Comparison of ENCODE assay signal across 9 mouse cellular contexts in the genomic region with DNA sequence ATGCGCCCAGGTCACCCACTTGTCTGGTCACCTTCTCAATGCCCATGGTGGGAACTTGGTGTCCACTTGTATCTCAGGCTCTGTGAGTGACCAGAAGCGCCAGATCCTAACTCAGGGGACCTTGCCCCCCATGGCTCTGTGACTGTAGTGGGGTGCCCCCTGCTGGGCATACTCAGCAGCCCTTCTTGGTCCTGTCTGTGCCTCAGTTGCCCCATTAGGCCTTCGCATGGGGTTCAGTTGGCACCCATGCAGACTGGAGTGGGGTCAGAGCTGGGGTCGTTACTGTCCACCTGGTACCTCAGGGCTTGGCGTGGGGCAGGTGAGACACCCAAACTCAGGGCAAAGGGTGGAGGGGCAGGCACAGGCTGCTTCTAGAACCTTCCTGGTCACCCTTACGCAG. TPM values are rescaled to one million over a fixed set of nuclear protein-coding genes. Genes with fewer than 3 reads are reported as not detected.
DNase-seq lines count a peak whose midpoint lies in the region; ATAC-seq and TF ChIP-seq lines count a peak whose summit lies in the region.
"Had no signal": no experiment of that assay in that cellular context is flagged by ENCODE, and none has a peak within 500 bp of the region (broad histone marks: within the 10 kb centered on the region; RNA-seq: fewer than 3 reads in every experiment).

No protein-coding gene starts in this region.

- DNase-seq in CD4-positive, CD25-positive, alpha-beta regulatory T cell, adult 2 months (ENCODE audit: low read depth, low spot score), result peak; percentile 61
- DNase-seq in kidney, postnatal 0 days (ENCODE audit: low spot score), result no peak
- peak; percentile 43 for DNase-seq in embryonic facial prominence, embryonic 10.5 days (ENCODE audit: low spot score)
- DNase-seq in lung, postnatal 4 days, result peak; percentile 61 to 71
- no peak for DNase-seq in ovary, postnatal 10 days (ENCODE audit: low spot score)
- no peak for DNase-seq in urinary bladder, postnatal 4 days (ENCODE audit: low spot score in 2 of 2)
- DNase-seq: layer of hippocampus, postnatal 36 days had no signal

- no peaks in the 10 kb centered on the region; the same call in 1 of the 2 replicates for H3K4me1 ChIP-seq in kidney, postnatal 0 days (replicated peaks; ENCODE audit: insufficient read depth, low read length)
- peaks cover 23% of the 10 kb centered on the region for H3K4me1 ChIP-seq in kidney, embryonic 15.5 days
- peaks cover 42% of the 10 kb centered on the region for H3K4me1 ChIP-seq in embryonic facial prominence, embryonic 10.5 days

- WGBS in kidney, postnatal 0 days, result 91% methylated on average over 6 of the region's 6 CpGs
- WGBS in kidney, embryonic 15.5 days, result 86% methylated on average over 6 of the region's 6 CpGs
- 86% methylated on average over 6 of the region's 6 CpGs for WGBS in embryonic facial prominence, embryonic 10.5 days

- H3K27me3 ChIP-seq in kidney, postnatal 0 days (ENCODE audit: insufficient read depth, low read length), result no peaks in the 10 kb centered on the region
- H3K27me3 ChIP-seq in kidney, embryonic 15.5 days, result no peaks in the 10 kb centered on the region
- H3K27me3 ChIP-seq in embryonic facial prominence, embryonic 10.5 days (replicated peaks; ENCODE audit: low read depth, poor library complexity, severe bottlenecking), result no peaks in the 10 kb centered on the region

- no peak overlapping the region for H3K9ac ChIP-seq in kidney, postnatal 0 days (ENCODE audit: low read depth, low read length)
- H3K9ac ChIP-seq in kidney, embryonic 15.5 days, result no peak overlapping the region

- TF ChIP-seq CTCF in kidney, postnatal 0 days (IDR thresholded peaks at IDR 0.05; ENCODE audit: low read depth), result peak; percentile 75

- H3K4me3 ChIP-seq in kidney, postnatal 0 days (replicated peaks; ENCODE audit: low read depth, low read length), result no peak overlapping the region
- H3K4me3 ChIP-seq in kidney, embryonic 15.5 days (replicated peaks), result no peak overlapping the region
- no peak overlapping the region for H3K4me3 ChIP-seq in embryonic facial prominence, embryonic 10.5 days

- no peaks in the 10 kb centered on the region for H3K9me3 ChIP-seq in kidney, postnatal 0 days (replicated peaks; ENCODE audit: low read length)
- no peaks in the 10 kb centered on the region for H3K9me3 ChIP-seq in kidney, embryonic 15.5 days (replicated peaks)
- H3K9me3 ChIP-seq in embryonic facial prominence, embryonic 10.5 days, result no peaks in the 10 kb centered on the region

- no peak overlapping the region for H3K4me2 ChIP-seq in kidney, postnatal 0 days (ENCODE audit: low read length)
- no peak overlapping the region for H3K4me2 ChIP-seq in kidney, embryonic 15.5 days

- ATAC-seq in CD4-positive, CD25-positive, alpha-beta regulatory T cell, adult 4 months, result no peak
- ATAC-seq in kidney, postnatal 0 days (replicated peaks; ENCODE audit: low FRiP score, low read depth), result no peak
- no peak for ATAC-seq in kidney, embryonic 15.5 days (replicated peaks; ENCODE audit: low FRiP score)

- H3K27ac ChIP-seq in kidney, postnatal 0 days, result no peak overlapping the region
- H3K27ac ChIP-seq in kidney, embryonic 15.5 days, result no peak overlapping the region
- H3K27ac ChIP-seq in embryonic facial prominence, embryonic 10.5 days (replicated peaks), result no peak overlapping the region

- H3K36me3 ChIP-seq in kidney, postnatal 0 days (ENCODE audit: insufficient read depth, low read length), result peaks cover 32% of the 10 kb centered on the region
- peaks cover 50% of the 10 kb centered on the region for H3K36me3 ChIP-seq in kidney, embryonic 15.5 days
- H3K36me3 ChIP-seq in embryonic facial prominence, embryonic 10.5 days (replicated peaks), result peaks cover 48% of the 10 kb centered on the region

RNA-seq across cellular contexts. Expression of gene Wdr18, which starts 6.0 kb away (rescaled TPM):
- 10 to 100 TPM; 65.1 to 77.5 TPM for polyA plus RNA-seq in CD4-positive, CD25-positive, alpha-beta regulatory T cell, adult 4 months (2017; shearing (Covaris generic))
- 78.9 and 81.9 TPM in 2 replicates for polyA plus RNA-seq in kidney, postnatal 0 days (2015; fragmentation: Nextera tagmentation; extraction: Ambion mirVana)
- polyA plus RNA-seq in kidney, embryonic 15.5 days (2015; fragmentation: Nextera tagmentation; extraction: Ambion mirVana), result 115 TPM in 2 replicates
- 166 TPM in 2 replicates for polyA plus RNA-seq in embryonic facial prominence, embryonic 10.5 days (2016; fragmentation: Nextera tagmentation; extraction: Ambion mirVana)

RNA-seq across cellular contexts. Expression of gene Grin3b, which starts 16.6 kb away (rescaled TPM):
- under 1 TPM in 1 of 2 experiments, not detected in 1; 0.58 TPM for polyA plus RNA-seq in CD4-positive, CD25-positive, alpha-beta regulatory T cell, adult 4 months (2017; shearing (Covaris generic))
- polyA plus RNA-seq in kidney, postnatal 0 days (2015; fragmentation: Nextera tagmentation; extraction: Ambion mirVana), result 0.17 and 0.20 TPM in 2 replicates
- 0.31 and 0.39 TPM in 2 replicates for polyA plus RNA-seq in kidney, embryonic 15.5 days (2015; fragmentation: Nextera tagmentation; extraction: Ambion mirVana)
- polyA plus RNA-seq in embryonic facial prominence, embryonic 10.5 days (2016; fragmentation: Nextera tagmentation; extraction: Ambion mirVana), result 0.13 and 0.44 TPM in 2 replicates

RNA-seq across cellular contexts. Expression of gene Arid3a, which starts 27.1 kb away (rescaled TPM):
- 1 to 10 TPM; 2.7 to 3.3 TPM for polyA plus RNA-seq in CD4-positive, CD25-positive, alpha-beta regulatory T cell, adult 4 months (2017; shearing (Covaris generic))
- polyA plus RNA-seq in kidney, postnatal 0 days (2015; fragmentation: Nextera tagmentation; extraction: Ambion mirVana), result 4.1 and 4.5 TPM in 2 replicates
- polyA plus RNA-seq in kidney, embryonic 15.5 days (2015; fragmentation: Nextera tagmentation; extraction: Ambion mirVana), result 7.3 and 7.4 TPM in 2 replicates
- 15.7 and 18.0 TPM in 2 replicates for polyA plus RNA-seq in embryonic facial prominence, embryonic 10.5 days (2016; fragmentation: Nextera tagmentation; extraction: Ambion mirVana)

RNA-seq across cellular contexts. Expression of gene Tmem259, which starts 30.2 kb away (rescaled TPM):
- 1 to 10 TPM; 1.2 to 2.5 TPM for polyA plus RNA-seq in CD4-positive, CD25-positive, alpha-beta regulatory T cell, adult 4 months (2017; shearing (Covaris generic))
- polyA plus RNA-seq in kidney, postnatal 0 days (2015; fragmentation: Nextera tagmentation; extraction: Ambion mirVana), result 23.7 and 26.6 TPM in 2 replicates
- 15.7 and 17.5 TPM in 2 replicates for polyA plus RNA-seq in kidney, embryonic 15.5 days (2015; fragmentation: Nextera tagmentation; extraction: Ambion mirVana)
- polyA plus RNA-seq in embryonic facial prominence, embryonic 10.5 days (2016; fragmentation: Nextera tagmentation; extraction: Ambion mirVana), result 12.3 and 12.4 TPM in 2 replicates

RNA-seq across cellular contexts. Expression of gene R3hdm4, which starts 32.9 kb away (rescaled TPM):
- 100 to 1,000 TPM in 1 of 2 experiments, 10 to 100 TPM in 1; 93.5 to 104 TPM for polyA plus RNA-seq in CD4-positive, CD25-positive, alpha-beta regulatory T cell, adult 4 months (2017; shearing (Covaris generic))
- 120 and 137 TPM in 2 replicates for polyA plus RNA-seq in kidney, postnatal 0 days (2015; fragmentation: Nextera tagmentation; extraction: Ambion mirVana)
- polyA plus RNA-seq in kidney, embryonic 15.5 days (2015; fragmentation: Nextera tagmentation; extraction: Ambion mirVana), result 142 and 155 TPM in 2 replicates
- polyA plus RNA-seq in embryonic facial prominence, embryonic 10.5 days (2016; fragmentation: Nextera tagmentation; extraction: Ambion mirVana), result 125 and 136 TPM in 2 replicates

Comparison
In these comparisons a context has a peak if more than half of its experiments do, and no peak if none do; other contexts are left out.
1. DNase-seq: peak in CD4-positive, CD25-positive, alpha-beta regulatory T cell, adult 2 months (single experiment), embryonic facial prominence, embryonic 10.5 days (single experiment) and lung, postnatal 4 days (2 of 2); none in kidney, postnatal 0 days (single experiment), ovary, postnatal 10 days (single experiment) and urinary bladder, postnatal 4 days (0 of 2).